Mouse (Mus musculus) CH12.LX (cell line): ENCODE data around the gene Pakap. TPM values are rescaled to one million over a fixed set of nuclear protein-coding genes. Genes with fewer than 3 reads are reported as not detected.

Experiments
- DNase-seq: peaks from one replicate; pipeline ENCODE4 v3.0.0-alpha.2; 2013; ENCODE audit errors: extremely low read depth
- H3K27ac ChIP-seq: 2 replicates; pipeline ENCODE4 v1.5.1; 2012; ENCODE audit warnings: low read depth, mild to moderate bottlenecking, control low read depth, moderate library complexity; ENCODE audit not compliant: insufficient read depth
- H3K27me3 ChIP-seq: replicated peaks from 2 replicates; pipeline ENCODE3; 2012; ENCODE audit warnings: inconsistent platforms
- H3K36me3 ChIP-seq, 2 experiments: replicated peaks in 1 of 2; 2 replicates each; pipeline versions ENCODE3 to v1.6.1; 2012; ENCODE audit warnings: inconsistent platforms in 1 of 2, low read length in 1 of 2, mild to moderate bottlenecking in 1 of 2, mixed read lengths in 1 of 2, moderate library complexity in 1 of 2; ENCODE audit not compliant: control insufficient read depth in 1 of 2, insufficient read depth in 1 of 2
- H3K4me1 ChIP-seq, 2 experiments: 2 replicates each; pipeline ENCODE4 v1.6.1; 2012; ENCODE audit warnings: inconsistent platforms in 1 of 2, moderate library complexity in 1 of 2; ENCODE audit not compliant: insufficient read depth in 2 of 2, control insufficient read depth in 1 of 2
- H3K4me2 ChIP-seq: 2 replicates; pipeline ENCODE4 v1.6.1; 2012; ENCODE audit warnings: low read depth, mild to moderate bottlenecking, control low read depth; ENCODE audit not compliant: poor library complexity, insufficient read depth, severe bottlenecking
- H3K4me3 ChIP-seq, 3 experiments: fragments of 150-350 bp in 1 of 3; sonication (generic) in 1 of 3; replicated peaks in 1 of 3; 2 replicates each; pipeline versions ENCODE3 to v1.5.1; 2011 to 2012; ENCODE audit warnings: low read depth in 2 of 3, low read length in 2 of 3, mild to moderate bottlenecking in 2 of 3, moderate library complexity in 2 of 3, control low read depth in 1 of 3, improper control_type of control experiment in 1 of 3, inconsistent platforms in 1 of 3, mixed read lengths in 1 of 3; ENCODE audit not compliant: poor library complexity in 1 of 3
- H3K79me2 ChIP-seq: replicated peaks from 2 replicates; pipeline ENCODE4 v1.6.1; 2012; ENCODE audit warnings: mild to moderate bottlenecking, moderate library complexity; ENCODE audit not compliant: control insufficient read depth, poor library complexity, insufficient read depth, severe bottlenecking; ENCODE audit errors: extremely low read depth
- H3K9ac ChIP-seq: 2 replicates; pipeline ENCODE4 v1.6.1; 2012; ENCODE audit warnings: low read depth, mild to moderate bottlenecking, control low read depth, moderate library complexity; ENCODE audit not compliant: insufficient read depth
- H3K9me3 ChIP-seq: replicated peaks from 2 replicates; pipeline ENCODE3; 2012; ENCODE audit warnings: low read length, inconsistent platforms, mixed read lengths
- BHLHE40 ChIP-seq: IDR thresholded peaks from 2 replicates; pipeline ENCODE4 v1.6.1; 2011; ENCODE audit warnings: mild to moderate bottlenecking, low read depth, low read length, improper control_type of control experiment
- CTCF ChIP-seq, 2 experiments: IDR thresholded peaks in 1 of 2; conservative IDR thresholded peaks in 1 of 2; 2 replicates each; pipeline ENCODE4 v1.5.1; 2011 to 2012; ENCODE audit warnings: low read depth in 2 of 2, low read length in 2 of 2, improper control_type of control experiment in 1 of 2, inconsistent platforms in 1 of 2, mild to moderate bottlenecking in 1 of 2, moderate library complexity in 1 of 2
- ETS1 ChIP-seq: conservative IDR thresholded peaks from 2 replicates; pipeline ENCODE4 v1.6.1; 2012; ENCODE audit warnings: low read depth, mild to moderate bottlenecking, inconsistent platforms, low read length, improper control_type of control experiment, moderate library complexity
- GABPA ChIP-seq: IDR thresholded peaks from 2 replicates; pipeline ENCODE4 v1.6.1; 2012; ENCODE audit warnings: low read depth, low read length, improper control_type of control experiment, inconsistent platforms; ENCODE audit not compliant: insufficient replicate concordance
- HCFC1 ChIP-seq: IDR thresholded peaks from 2 replicates; pipeline ENCODE4 v1.6.1; 2012; ENCODE audit warnings: low read depth, mild to moderate bottlenecking, inconsistent platforms, low read length, improper control_type of control experiment
- IRF4 ChIP-seq: IDR thresholded peaks from 2 replicates; pipeline ENCODE4 v1.6.1; 2014; ENCODE audit warnings: low read depth, mild to moderate bottlenecking, inconsistent platforms, low read length, improper control_type of control experiment
- JUND ChIP-seq: conservative IDR thresholded peaks from 2 replicates; pipeline ENCODE4 v1.6.1; 2011; ENCODE audit warnings: low read depth, low read length, improper control_type of control experiment
- KAT2A ChIP-seq: IDR thresholded peaks from 2 replicates; pipeline ENCODE4 v1.6.1; 2012; ENCODE audit warnings: low read length, improper control_type of control experiment, inconsistent platforms; ENCODE audit not compliant: insufficient replicate concordance
- MAZ ChIP-seq: IDR thresholded peaks from 2 replicates; pipeline ENCODE4 v1.6.1; 2012; ENCODE audit warnings: low read depth, mild to moderate bottlenecking, inconsistent platforms, low read length, improper control_type of control experiment, moderate library complexity
- MEF2A ChIP-seq: IDR thresholded peaks from 2 replicates; pipeline ENCODE4 v1.6.1; 2014; ENCODE audit warnings: low read depth, mild to moderate bottlenecking, inconsistent platforms, low read length, improper control_type of control experiment, borderline replicate concordance
- NELFE ChIP-seq: IDR thresholded peaks from 2 replicates; pipeline ENCODE4 v1.6.1; 2011; ENCODE audit warnings: low read depth, low read length, improper control_type of control experiment
- NRF1 ChIP-seq: IDR thresholded peaks from 2 replicates; pipeline ENCODE4 v1.6.1; 2014; ENCODE audit warnings: low read depth, mild to moderate bottlenecking, inconsistent platforms, low read length, improper control_type of control experiment, moderate library complexity
- PAX5 ChIP-seq: IDR thresholded peaks from 2 replicates; pipeline ENCODE4 v1.6.1; 2012; ENCODE audit warnings: low read length, inconsistent platforms, mixed read lengths
- POLR2A ChIP-seq: IDR thresholded peaks from 2 replicates; pipeline ENCODE4 v1.6.1; 2011; ENCODE audit warnings: low read depth, mild to moderate bottlenecking, improper control_type of control experiment, low read length
- RAD21 ChIP-seq: IDR thresholded peaks from 2 replicates; pipeline ENCODE4 v1.6.1; 2011; ENCODE audit warnings: low read depth, mild to moderate bottlenecking, low read length, improper control_type of control experiment, moderate library complexity
- SMC3 ChIP-seq: IDR thresholded peaks from 2 replicates; pipeline ENCODE4 v1.6.1; 2011; ENCODE audit warnings: low read depth, low read length, improper control_type of control experiment
- UBTF ChIP-seq: IDR thresholded peaks from 2 replicates; pipeline ENCODE4 v1.6.1; 2012; ENCODE audit warnings: low read depth, mild to moderate bottlenecking, inconsistent platforms, low read length, improper control_type of control experiment, moderate library complexity
- USF1 ChIP-seq: IDR thresholded peaks from 2 replicates; pipeline ENCODE4 v1.6.1; 2014; ENCODE audit warnings: low read depth, mild to moderate bottlenecking, inconsistent platforms, low read length, improper control_type of control experiment
- ZNF384 ChIP-seq: IDR thresholded peaks from 2 replicates; pipeline ENCODE4 v1.6.1; 2012; ENCODE audit warnings: low read depth, low read length, improper control_type of control experiment, inconsistent platforms
- dilution Hi-C: fragments of 300-500 bp; cut with MboI; formaldehyde crosslinking; loops from 2 replicates; pipeline ENCODE4 v1.14.3; 2020; ENCODE audit warnings: low sequenced_read_pairs; ENCODE audit not compliant: extremely low pct_unique_long_range_greater_than_20kb, extremely low pct_ligation_motif_present
- in situ Hi-C: fragments of 300-500 bp; cut with MboI; formaldehyde crosslinking; loops from 3 replicates; pipeline ENCODE4 v1.14.3; 2019; ENCODE audit warnings: low sequenced_read_pairs, low pct_ligation_motif_present, low pct_unique_long_range_greater_than_20kb, mixed read lengths
- polyA plus RNA-seq: library from polyadenylated mRNA; unstranded; fragments of >175 nt; gene quantifications from 2 replicates; pipeline ENCODE4 v1.2.1, GENCODE M21; 2012; ENCODE audit warnings: low read depth; ENCODE audit not compliant: insufficient read length
- total RNA-seq, 2 experiments: library from RNA; depleted of rRNA; stranded (reverse); fragments of 300-350 nt in 1 of 2; fragments of >200 nt in 1 of 2; gene quantifications; 2 replicates each; pipeline ENCODE4 v1.2.3; 2012 to 2014

Gene Pakap
- total and polyA plus RNA-seq, 3 experiments: 0.08 to 0.14 TPM; not detected in 1

- peak; percentile 58 for DNase-seq
- Histone ChIP-seq H3K27ac (no peak overlapping the region), H3K4me2 (peak overlapping the region; percentile 38; the same call in 1 of the 2 replicates), H3K4me3 (no peak overlapping the region), H3K27me3 (no peaks in the 10 kb centered on the region), H3K9ac (no peak overlapping the region), H3K36me3 (no peaks in the 10 kb centered on the region), H3K79me2 (no peaks in the 10 kb centered on the region), H3K9me3 (peaks cover 2% of the 10 kb centered on the region), H3K4me1 (peaks cover 0 to 13% of the 10 kb centered on the region in 2 experiments; a peak in 3 of 4 replicates)
- peak; percentile 71 to 80 for TF ChIP-seq CTCF (conservative IDR thresholded peaks at IDR 0.05 in 1 of 2, IDR thresholded peaks at IDR 0.05 in 1 of 2; ENCODE audit: low read depth in 2 of 2, low read length in 2 of 2)
- peak; percentile 45 for TF ChIP-seq RAD21
- peak; percentile 51 for TF ChIP-seq SMC3
- no peak for TF ChIP-seq ETS1
- no peak for TF ChIP-seq USF1
- no peak for TF ChIP-seq HCFC1
- no peak for TF ChIP-seq UBTF
- TF ChIP-seq NELFE: no peak
- dilution Hi-C loops (no loop called here), in situ Hi-C loops (no loop called here)
These were observed 359.7 kb downstream of the Pakap start for GRCm38 (mm10) chr4:57927464-57928205.

- no peak overlapping the region for H3K27ac ChIP-seq
- dilution Hi-C loops (no loop called here), in situ Hi-C loops (no loop called here)
- H3K9ac ChIP-seq: no peak overlapping the region
- H3K4me1 ChIP-seq: peaks cover 0 to 13% of the 10 kb centered on the region in 2 experiments; a peak in 3 of 4 replicates
- H3K9me3 ChIP-seq: peaks cover 4% of the 10 kb centered on the region
- no peak for DNase-seq
- no peak overlapping the region; the same call in 1 of the 2 replicates for H3K4me2 ChIP-seq
- no peak overlapping the region for H3K4me3 ChIP-seq
- no peaks in the 10 kb centered on the region for H3K79me2 ChIP-seq
- no peaks in the 10 kb centered on the region for H3K36me3 ChIP-seq
- TF ChIP-seq BHLHE40: peak; percentile 38; the same call in 1 of the 2 replicates
- no peak for TF ChIP-seq NRF1
- H3K27me3 ChIP-seq: no peaks in the 10 kb centered on the region
These were observed 362.7 kb downstream of the Pakap start for GRCm38 (mm10) chr4:57930559-57931170.

GRCm38 (mm10) chr4:57934181-57934580 is 366.2 kb downstream of the Pakap start:
- Histone ChIP-seq H3K4me2 (no peak overlapping the region), H3K27ac (no peak overlapping the region), H3K36me3 (no peaks in the 10 kb centered on the region), H3K4me1 (peaks cover 0 to 13% of the 10 kb centered on the region in 2 experiments; a peak in 3 of 4 replicates), H3K79me2 (no peaks in the 10 kb centered on the region), H3K4me3 (no peak overlapping the region), H3K9ac (no peak overlapping the region), H3K9me3 (peaks cover 4% of the 10 kb centered on the region), H3K27me3 (no peaks in the 10 kb centered on the region)
- DNase-seq: no peak
- in situ Hi-C loops: no loop called here
- dilution Hi-C loops: no loop called here
- no peak for TF ChIP-seq CTCF (conservative IDR thresholded peaks at IDR 0.05 in 1 of 2, IDR thresholded peaks at IDR 0.05 in 1 of 2; ENCODE audit: low read depth in 2 of 2, low read length in 2 of 2)
- no peak for TF ChIP-seq SMC3
- no peak for TF ChIP-seq POLR2A
- TF ChIP-seq ETS1: no peak
- no peak for TF ChIP-seq JUND
- no peak for TF ChIP-seq IRF4
- TF ChIP-seq ZNF384: no peak
- TF ChIP-seq KAT2A: no peak
- TF ChIP-seq GABPA: no peak
- no peak for TF ChIP-seq MEF2A
- TF ChIP-seq PAX5: no peak
- no peak for TF ChIP-seq MAZ
